Mouse (Mus musculus): ENCODE results near the gene Klhl41.

DNA sequence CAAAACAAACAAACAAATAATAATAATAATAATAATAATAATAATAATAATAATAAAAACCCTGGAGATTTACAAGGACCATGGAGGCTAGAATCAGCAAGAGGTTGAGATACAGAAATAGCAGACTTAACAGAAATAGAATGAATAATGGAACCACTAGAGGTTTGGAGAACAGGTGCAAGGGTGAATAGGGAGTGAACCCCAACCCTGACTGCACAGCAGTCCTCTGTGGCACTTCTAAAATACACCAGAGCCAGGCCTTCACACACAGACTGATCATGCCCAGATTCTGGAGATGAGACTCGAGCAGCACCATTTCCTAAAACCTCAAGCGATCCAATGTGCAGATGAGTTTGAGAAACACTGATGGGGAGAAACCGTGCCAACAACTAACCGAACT, 12.0 kb downstream of the Klhl41 start:
- TF ChIP-seq POLR2A (IDR thresholded peaks at IDR 0.05; ENCODE audit: borderline replicate concordance, extremely low read depth, low read depth, low read length) (no peak), CTCF (IDR thresholded peaks at IDR 0.05; ENCODE audit: insufficient read depth, low read length) (no peak)
